Mouse (Mus musculus) forebrain, embryonic 11.5 days (tissue): ENCODE data around the gene Tiam1. TPM values are rescaled to one million over a fixed set of nuclear protein-coding genes. Genes with fewer than 3 reads are reported as not detected.

Source experiments
- ATAC-seq: fragments of 200-750 bp; cut with Nextera tagmentation; replicated peaks from 2 replicates; pipeline ENCODE4 v1.8.0; 2017; ENCODE audit warnings: moderate TSS enrichment; ENCODE audit not compliant: low FRiP score
- DNase-seq: peaks from one replicate; pipeline ENCODE4 v3.0.0-alpha.2; 2017; ENCODE audit warnings: low spot score
- H3K27ac ChIP-seq: fragments of 300-500 bp; sonication (generic); 2 replicates; pipeline ENCODE4 v1.5.1; 2014; ENCODE audit warnings: low read depth, low read length
- H3K27me3 ChIP-seq: fragments of 300-500 bp; sonication (generic); 2 replicates; pipeline ENCODE4 v1.6.1; 2014; ENCODE audit warnings: mild to moderate bottlenecking, low read length, mixed read lengths; ENCODE audit not compliant: control insufficient read depth, insufficient read depth
- H3K36me3 ChIP-seq: fragments of 300-500 bp; sonication (generic); 2 replicates; pipeline ENCODE4 v1.6.1; 2014; ENCODE audit warnings: mild to moderate bottlenecking, low read length, moderate library complexity, mixed read lengths; ENCODE audit not compliant: control insufficient read depth, insufficient read depth
- H3K4me1 ChIP-seq: fragments of 300-500 bp; sonication (generic); replicated peaks from 2 replicates; pipeline ENCODE4 v1.6.1; 2014; ENCODE audit warnings: low read length, mixed read lengths; ENCODE audit not compliant: control insufficient read depth, insufficient read depth
- H3K4me2 ChIP-seq: fragments of 300-500 bp; sonication (generic); 2 replicates; pipeline ENCODE4 v1.6.1; 2014; ENCODE audit warnings: low read depth, mild to moderate bottlenecking, low read length, moderate library complexity, mixed read lengths; ENCODE audit not compliant: severe bottlenecking
- H3K4me3 ChIP-seq: fragments of 300-500 bp; sonication (generic); 2 replicates; pipeline ENCODE4 v1.5.1; 2014; ENCODE audit warnings: low read depth, low read length
- H3K9ac ChIP-seq: fragments of 300-500 bp; sonication (generic); 2 replicates; pipeline ENCODE4 v1.6.1; 2014; ENCODE audit warnings: low read length
- H3K9me3 ChIP-seq: fragments of 300-500 bp; sonication (generic); 2 replicates; pipeline ENCODE4 v1.6.1; 2016; ENCODE audit warnings: low read length, mixed read lengths; ENCODE audit not compliant: control insufficient read depth
- WGBS: fragments of 180-500 bp; shearing (Covaris S2); extraction: QIAGEN DNeasy Blood & Tissue Kit; methylation state at CpG from one replicate; pipeline ENCODE4 v1.1.7; 2014; 5-methylcytosine and 5-hydroxymethylcytosine counted together
- polyA plus RNA-seq: library from polyadenylated mRNA; unstranded; fragments of >200 nt; fragmentation: Nextera tagmentation; extraction: Ambion mirVana; gene quantifications from 2 replicates; pipeline ENCODE4 v1.2.1, GENCODE M21; 2014

The Tiam1 gene
- polyA plus RNA-seq, 1 experiment from 2014 or later, result 30.4 TPM

- H3K4me3 ChIP-seq, result no peak overlapping the region
- WGBS, result 83% methylated on average over 3 of the region's 3 CpGs
- no peaks in the 10 kb centered on the region for H3K27me3 ChIP-seq
- DNase-seq (no peak), ATAC-seq (no peak)
- no peak overlapping the region for H3K9ac ChIP-seq
- H3K27ac ChIP-seq, result no peak overlapping the region
- 0 out of 2 replicates have a peak, but pooled peaks cover 1% of the 10 kb centered on the region for H3K4me1 ChIP-seq
- no peaks in the 10 kb centered on the region for H3K36me3 ChIP-seq
- H3K4me2 ChIP-seq, result no peak overlapping the region
- no peaks in the 10 kb centered on the region; the same call in 1 of the 2 replicates for H3K9me3 ChIP-seq
Measured at GRCm38 (mm10) chr16:89876079-89876478, 267.5 kb downstream of the Tiam1 start.

GRCm38 (mm10) chr16:89874012-89874704 lies 269.4 kb downstream of the Tiam1 start:
- Histone ChIP-seq H3K4me3 (no peak overlapping the region), H3K27me3 (no peaks in the 10 kb centered on the region), H3K9ac (no peak overlapping the region), H3K4me1 (no peaks in the 10 kb centered on the region), H3K9me3 (no peaks in the 10 kb centered on the region; the same call in 1 of the 2 replicates), H3K36me3 (no peaks in the 10 kb centered on the region), H3K4me2 (no peak overlapping the region), H3K27ac (no peak overlapping the region)
- DNase-seq (no peak), ATAC-seq (no peak)
- WGBS, result 51% methylated on average over 15 of the region's 15 CpGs

- H3K9me3 ChIP-seq, result no peaks in the 10 kb centered on the region; the same call in 1 of the 2 replicates
- H3K4me3 ChIP-seq, result no peak overlapping the region
- H3K36me3 ChIP-seq, result peaks cover 2% of the 10 kb centered on the region; the same call in 1 of the 2 replicates
- no peaks in the 10 kb centered on the region for H3K27me3 ChIP-seq
- no peak for DNase-seq
- H3K9ac ChIP-seq, result no peak overlapping the region
- no peaks in the 10 kb centered on the region for H3K4me1 ChIP-seq
- H3K4me2 ChIP-seq, result no peak overlapping the region
- no peak overlapping the region for H3K27ac ChIP-seq
- no peak for ATAC-seq
- WGBS, result 81% methylated on average over 20 of the region's 20 CpGs
Measured at GRCm38 (mm10) chr16:89872011-89872942, 271.3 kb downstream of the Tiam1 start.

- WGBS, result 86% methylated on average over 13 of the region's 13 CpGs
- H3K9ac ChIP-seq, result no peak overlapping the region
Measured at GRCm38 (mm10) chr16:89871382-89871781, 272.2 kb downstream of the Tiam1 start.

GRCm38 (mm10) chr16:89870059-89870458 lies 273.5 kb downstream of the Tiam1 start:
- Histone ChIP-seq H3K36me3 (peaks cover 4% of the 10 kb centered on the region; the same call in 1 of the 2 replicates), H3K27me3 (no peaks in the 10 kb centered on the region), H3K27ac (no peak overlapping the region), H3K4me3 (no peak overlapping the region), H3K9me3 (no peaks in the 10 kb centered on the region), H3K4me1 (no peaks in the 10 kb centered on the region), H3K4me2 (no peak overlapping the region), H3K9ac (no peak overlapping the region)
- ATAC-seq (no peak), DNase-seq (no peak)
- WGBS, result 94% methylated on average over 6 of the region's 6 CpGs

More at GRCm38 (mm10) chr16:89871382-89871781, 272.2 kb downstream of the Tiam1 start:
- no peak overlapping the region for H3K4me3 ChIP-seq
- peaks cover 4% of the 10 kb centered on the region; the same call in 1 of the 2 replicates for H3K36me3 ChIP-seq
- no peaks in the 10 kb centered on the region for H3K27me3 ChIP-seq
- no peaks in the 10 kb centered on the region; the same call in 1 of the 2 replicates for H3K9me3 ChIP-seq
- H3K4me1 ChIP-seq, result no peaks in the 10 kb centered on the region
- DNase-seq, result no peak
- no peak overlapping the region for H3K4me2 ChIP-seq
- H3K27ac ChIP-seq, result no peak overlapping the region
- no peak for ATAC-seq

- no peak for ATAC-seq
- WGBS, result 90% methylated on average over 3 of the region's 3 CpGs
- Histone ChIP-seq H3K4me2 (no peak overlapping the region), H3K9ac (no peak overlapping the region), H3K36me3 (peaks cover 4% of the 10 kb centered on the region; the same call in 1 of the 2 replicates), H3K27ac (no peak overlapping the region), H3K4me1 (no peaks in the 10 kb centered on the region), H3K27me3 (no peaks in the 10 kb centered on the region), H3K4me3 (no peak overlapping the region), H3K9me3 (no peaks in the 10 kb centered on the region)
- DNase-seq, result no peak
Measured at GRCm38 (mm10) chr16:89868502-89868901, 275.1 kb downstream of the Tiam1 start.

GRCm38 (mm10) chr16:89867212-89867829 lies 276.2 kb downstream of the Tiam1 start:
- 92% methylated on average over 26 of the region's 26 CpGs for WGBS
- H3K27ac ChIP-seq, result no peak overlapping the region
- peaks cover 4% of the 10 kb centered on the region; the same call in 1 of the 2 replicates for H3K36me3 ChIP-seq

GRCm38 (mm10) chr16:89865136-89865535 lies 278.4 kb downstream of the Tiam1 start:
- ATAC-seq (no peak), DNase-seq (no peak)
- Histone ChIP-seq H3K4me1 (peaks cover 4% of the 10 kb centered on the region; the same call in 1 of the 2 replicates), H3K4me2 (no peak overlapping the region), H3K27me3 (no peaks in the 10 kb centered on the region), H3K27ac (no peak overlapping the region), H3K9me3 (no peaks in the 10 kb centered on the region), H3K9ac (no peak overlapping the region), H3K36me3 (peaks cover 4% of the 10 kb centered on the region; the same call in 1 of the 2 replicates), H3K4me3 (no peak overlapping the region)
- WGBS, result 87% methylated on average over 17 of the region's 17 CpGs

More at GRCm38 (mm10) chr16:89867212-89867829, 276.2 kb downstream of the Tiam1 start:
- DNase-seq (no peak), ATAC-seq (no peak)
- Histone ChIP-seq H3K4me1 (peaks cover 4% of the 10 kb centered on the region; the same call in 1 of the 2 replicates), H3K4me3 (no peak overlapping the region), H3K9me3 (no peaks in the 10 kb centered on the region), H3K27me3 (no peaks in the 10 kb centered on the region), H3K4me2 (no peak overlapping the region), H3K9ac (no peak overlapping the region)
